Mouse (Mus musculus): ENCODE measurements around the gene Ccnt1.

Gene Ccnt1

DNA sequence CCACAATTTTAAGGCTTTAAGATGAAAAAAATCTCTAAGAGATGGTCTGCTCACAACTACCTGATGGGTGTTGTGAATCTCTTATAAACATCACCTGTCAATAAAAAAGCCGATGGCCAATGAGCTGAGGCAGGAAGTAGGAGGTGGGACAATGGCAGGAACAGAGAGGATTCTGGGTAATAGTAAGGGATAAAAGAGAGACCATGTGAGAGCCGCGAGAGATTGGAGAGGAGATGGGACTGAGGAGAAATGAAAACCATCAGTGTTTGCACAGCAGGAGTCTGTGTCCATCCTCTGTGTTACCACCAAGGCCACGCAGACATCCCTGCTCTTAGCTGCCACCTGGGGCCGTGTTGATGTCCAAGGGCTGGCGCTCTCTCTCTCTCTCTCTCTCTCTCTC is 63.4 kb downstream of the Ccnt1 start:
- DNase-seq, result no peak

DNA sequence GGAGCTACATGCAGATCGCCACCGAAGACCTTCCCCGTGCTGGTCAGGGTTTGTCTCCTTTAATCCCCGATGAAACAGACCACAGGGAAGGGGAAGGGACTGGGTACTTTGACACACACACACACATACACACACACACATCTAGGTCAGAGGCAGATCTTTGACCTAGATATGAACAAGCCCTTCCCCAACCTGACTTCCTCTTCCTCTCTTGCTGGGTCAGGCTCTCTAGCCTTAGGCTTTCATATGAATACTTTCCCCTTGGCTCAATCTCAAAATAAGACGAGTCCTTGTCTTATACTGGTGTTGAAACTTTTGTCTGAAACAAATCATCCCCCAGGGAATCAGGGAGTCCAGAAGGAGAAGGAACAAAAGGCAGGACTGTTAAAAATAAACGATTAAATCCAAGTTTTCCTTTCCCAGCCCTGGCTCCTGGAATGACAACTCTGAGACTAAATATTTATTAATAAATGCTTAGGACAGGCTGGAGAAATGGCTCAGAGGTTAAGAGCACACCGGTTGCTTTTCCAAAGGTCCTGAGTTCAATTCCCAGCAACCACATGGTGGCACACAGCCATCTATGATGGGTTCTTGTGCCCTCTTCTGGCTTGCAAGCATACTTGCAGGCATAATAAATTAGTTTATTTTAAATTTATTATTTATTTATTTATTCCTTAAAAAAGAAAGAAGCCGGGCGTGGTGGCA is 64.3 kb downstream of the Ccnt1 start:
- peak; percentile 37 to 39 for DNase-seq

DNA sequence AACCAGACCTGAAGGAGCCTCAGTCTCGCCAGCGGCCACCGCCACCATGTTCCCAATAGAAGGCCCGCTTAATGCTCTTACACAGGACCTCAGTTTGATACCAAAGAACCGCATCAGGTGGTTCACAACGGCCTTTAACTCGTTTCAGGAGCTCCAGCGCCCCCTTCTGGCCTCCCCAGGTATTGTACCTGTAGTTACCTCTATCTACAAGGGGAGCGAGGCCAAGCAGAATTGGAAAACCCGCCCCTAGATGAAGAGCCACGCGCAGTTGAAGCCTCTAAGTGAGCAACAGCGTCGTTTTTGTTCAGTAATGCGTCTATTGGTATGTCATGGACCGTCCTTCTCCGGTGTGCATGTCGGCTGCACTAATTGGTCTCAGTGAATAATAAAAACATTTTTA is 66.2 kb downstream of the Ccnt1 start:
- DNase-seq, result peak; percentile 79 to 82

DNA sequence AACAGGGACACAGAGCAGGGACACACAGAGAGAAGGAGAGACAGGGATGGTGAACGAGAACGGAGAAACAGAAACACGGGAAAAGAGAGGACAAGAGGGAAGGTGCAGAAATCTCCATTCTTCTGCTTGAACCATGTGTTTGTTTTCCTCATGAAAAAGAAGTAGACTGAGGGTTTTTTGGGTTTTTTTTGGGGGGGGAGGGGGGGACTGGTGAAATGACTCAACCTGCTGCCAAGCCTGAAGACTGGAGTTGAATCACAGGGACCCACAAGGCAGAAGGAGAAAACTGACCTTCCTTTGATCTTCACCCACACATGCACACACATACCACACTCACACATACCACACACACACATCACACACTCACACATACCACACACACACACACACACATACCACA is 67.4 kb downstream of the Ccnt1 start:
- DNase-seq, result no peak

DNA sequence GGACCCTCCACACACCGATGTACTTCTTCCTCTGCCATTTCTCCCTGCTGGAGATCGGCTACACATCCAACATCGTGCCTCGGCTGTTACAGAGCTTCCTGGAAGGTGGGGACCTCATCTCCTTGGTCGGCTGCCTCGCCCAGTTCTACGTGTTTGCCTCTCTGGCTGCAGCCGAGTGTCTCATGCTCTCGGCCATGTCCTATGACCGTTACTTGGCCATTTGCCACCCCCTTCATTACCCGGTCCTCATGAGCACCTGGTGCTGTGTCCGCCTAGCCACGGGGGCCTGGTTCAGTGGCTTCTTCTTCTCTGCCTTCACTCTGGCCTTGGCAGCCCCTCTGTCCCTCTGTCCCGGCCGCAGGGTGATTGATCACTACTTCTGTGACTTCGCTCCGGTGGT is 73.1 kb downstream of the Ccnt1 start:
- no peak for DNase-seq

DNA sequence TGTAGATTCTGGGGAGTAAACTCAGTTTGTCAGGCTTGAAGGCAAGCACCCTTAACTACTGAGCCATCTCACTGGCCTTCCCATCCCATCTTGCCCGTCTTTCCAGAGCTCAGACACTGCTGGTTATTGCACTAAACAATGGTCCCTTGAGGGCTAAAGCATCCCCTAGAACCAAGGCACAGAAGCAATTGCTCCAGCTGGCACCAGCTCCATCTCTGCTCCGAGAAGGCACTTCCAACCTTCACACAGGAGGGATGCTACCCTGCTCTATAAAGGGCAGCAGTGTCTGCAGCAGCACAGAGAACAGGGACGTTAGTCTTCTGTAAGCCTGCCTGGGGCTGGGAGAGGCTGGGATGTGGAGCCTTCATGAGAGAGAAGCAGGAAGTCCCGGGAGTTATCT is 78.6 kb downstream of the Ccnt1 start, which contains the start of gene Olfr279:
Gene Olfr279, plus strand, starts transcription at position 301 of the 400 bp plus-strand sequence.
- no peak for DNase-seq

DNA sequence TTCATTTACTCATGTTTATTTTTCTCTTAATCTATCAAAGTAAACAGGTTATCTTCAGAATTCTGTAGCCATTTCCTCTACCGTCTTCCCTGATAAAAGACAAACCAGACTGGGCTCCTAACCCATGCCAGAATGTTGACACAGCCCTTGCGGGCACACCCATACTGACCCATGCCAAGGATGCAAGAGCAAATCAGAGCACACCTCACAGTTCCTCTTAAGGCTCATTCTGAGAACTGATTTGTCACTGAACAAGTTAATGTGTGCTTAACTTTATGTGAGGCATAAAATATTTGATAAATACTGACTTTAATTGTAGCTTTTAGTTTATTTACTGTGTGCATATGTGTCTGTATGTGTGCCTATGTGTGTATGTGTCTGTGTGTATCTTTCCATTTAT is 79.4 kb downstream of the Ccnt1 start:
- DNase-seq, result no peak
